Mouse (Mus musculus) kidney, embryonic 14.5 days (tissue): ENCODE data around the gene Tmem44. TPM values are rescaled to one million over a fixed set of nuclear protein-coding genes. Genes with fewer than 3 reads are reported as not detected.

Experiments used
- ATAC-seq: fragments of 200-750 bp; cut with Nextera tagmentation; 2 replicates; pipeline ENCODE4 v1.8.0; 2017; ENCODE audit warnings: moderate number of reproducible peaks, mild to moderate bottlenecking, moderate TSS enrichment, moderate library complexity; ENCODE audit not compliant: low FRiP score, low TSS enrichment
- H3K27ac ChIP-seq: fragments of 300-500 bp; sonication (generic); 2 replicates; pipeline ENCODE4 v1.5.1; 2014; ENCODE audit warnings: low read depth, mild to moderate bottlenecking, low read length, moderate library complexity, mixed read lengths
- H3K27me3 ChIP-seq: fragments of 300-500 bp; sonication (generic); 2 replicates; pipeline ENCODE4 v1.6.1; 2014; ENCODE audit warnings: mild to moderate bottlenecking, low read length; ENCODE audit not compliant: control insufficient read depth, insufficient read depth
- H3K36me3 ChIP-seq: fragments of 300-500 bp; sonication (generic); 2 replicates; pipeline ENCODE4 v1.6.1; 2014; ENCODE audit warnings: low read length, mixed read lengths; ENCODE audit not compliant: control insufficient read depth, insufficient read depth
- H3K4me1 ChIP-seq: fragments of 300-500 bp; sonication (generic); 2 replicates; pipeline ENCODE4 v1.6.1; 2014; ENCODE audit warnings: low read length, mixed read lengths; ENCODE audit not compliant: control insufficient read depth, insufficient read depth
- H3K4me2 ChIP-seq: fragments of 300-500 bp; sonication (generic); replicated peaks from 2 replicates; pipeline ENCODE4 v1.6.1; 2014; ENCODE audit warnings: low read depth, mild to moderate bottlenecking, low read length
- H3K4me3 ChIP-seq: fragments of 300-500 bp; sonication (generic); 2 replicates; pipeline ENCODE4 v1.5.1; 2014; ENCODE audit warnings: mild to moderate bottlenecking, low read length
- H3K9ac ChIP-seq: fragments of 300-500 bp; sonication (generic); 2 replicates; pipeline ENCODE4 v1.6.1; 2014; ENCODE audit warnings: low read depth, mild to moderate bottlenecking, low read length, moderate library complexity
- H3K9me3 ChIP-seq: fragments of 300-500 bp; sonication (generic); 2 replicates; pipeline ENCODE4 v1.6.1; 2016; ENCODE audit warnings: low read length; ENCODE audit not compliant: control insufficient read depth
- WGBS: fragments of 180-500 bp; shearing (Covaris S2); extraction: QIAGEN DNeasy Blood & Tissue Kit; methylation state at CpG from one replicate; pipeline ENCODE4 v1.1.7; 2014; 5-methylcytosine and 5-hydroxymethylcytosine counted together
- polyA plus RNA-seq: library from polyadenylated mRNA; unstranded; fragments of >200 nt; fragmentation: Nextera tagmentation; extraction: Ambion mirVana; gene quantifications from 2 replicates; pipeline ENCODE4 v1.2.1, GENCODE M21; 2014

Gene Tmem44
- polyA plus RNA-seq, 1 experiment from 2014 or later, result 15.1 TPM

- Histone ChIP-seq H3K4me2 (no peak overlapping the region), H3K27me3 (no peaks in the 10 kb centered on the region), H3K4me1 (no peaks in the 10 kb centered on the region), H3K9ac (no peak overlapping the region), H3K4me3 (no peak overlapping the region), H3K36me3 (peaks cover 68% of the 10 kb centered on the region), H3K27ac (no peak overlapping the region), H3K9me3 (peaks cover under 1% of the 10 kb centered on the region; the same call in 1 of the 2 replicates)
- WGBS, result 93% methylated on average over 4 of the region's 4 CpGs
- no peak for ATAC-seq
Measured at GRCm38 (mm10) chr16:30560601-30561000, 10.0 kb upstream of the Tmem44 start.

- Histone ChIP-seq H3K4me3 (no peak overlapping the region), H3K4me1 (no peaks in the 10 kb centered on the region), H3K9ac (no peak overlapping the region), H3K4me2 (no peak overlapping the region), H3K27me3 (no peaks in the 10 kb centered on the region), H3K27ac (no peak overlapping the region), H3K9me3 (peaks cover 8% of the 10 kb centered on the region), H3K36me3 (peaks cover 59% of the 10 kb centered on the region)
- WGBS, result 92% methylated on average over 5 of the region's 5 CpGs
- no peak for ATAC-seq
Measured at GRCm38 (mm10) chr16:30559312-30559992, 8.8 kb upstream of the Tmem44 start.

GRCm38 (mm10) chr16:30554109-30554508 lies 3.5 kb upstream of the Tmem44 start:
- 97% methylated on average over 8 of the region's 8 CpGs for WGBS
- H3K27ac ChIP-seq, result no peak overlapping the region
- H3K27me3 ChIP-seq, result no peaks in the 10 kb centered on the region
- no peak overlapping the region for H3K4me3 ChIP-seq
- H3K36me3 ChIP-seq, result peaks cover 9% of the 10 kb centered on the region; the same call in 1 of the 2 replicates
- H3K9ac ChIP-seq, result no peak overlapping the region
- ATAC-seq, result no peak
- H3K9me3 ChIP-seq, result peaks cover 12% of the 10 kb centered on the region
- peaks cover 11% of the 10 kb centered on the region; the same call in 1 of the 2 replicates for H3K4me1 ChIP-seq
- no peak overlapping the region for H3K4me2 ChIP-seq

GRCm38 (mm10) chr16:30552621-30553338 lies 2.1 kb upstream of the Tmem44 start:
- Histone ChIP-seq H3K4me3 (no peak overlapping the region), H3K4me1 (peaks cover 11% of the 10 kb centered on the region; the same call in 1 of the 2 replicates), H3K4me2 (no peak overlapping the region), H3K36me3 (no peaks in the 10 kb centered on the region), H3K9ac (no peak overlapping the region; the same call in 1 of the 2 replicates), H3K27me3 (no peaks in the 10 kb centered on the region), H3K9me3 (peaks cover 12% of the 10 kb centered on the region), H3K27ac (peak overlapping the region; percentile 80)
- 31% methylated on average over 11 of the region's 11 CpGs for WGBS
- ATAC-seq, result no peak

GRCm38 (mm10) chr16:30549966-30550747 lies 485 bp downstream of the Tmem44 start:
- H3K9ac ChIP-seq, result peak overlapping the region; percentile 94
- H3K4me1 ChIP-seq, result peaks cover 11% of the 10 kb centered on the region; the same call in 1 of the 2 replicates
- H3K4me3 ChIP-seq, result peak overlapping the region; percentile 79
- peak overlapping the region; percentile 85 for H3K4me2 ChIP-seq
- under 1% methylated on average over 63 of the region's 63 CpGs for WGBS
- H3K27ac ChIP-seq, result 0 out of 2 replicates have a peak overlapping the region, but pooled peaks have one; percentile 3
- peaks cover 7% of the 10 kb centered on the region; the same call in 1 of the 2 replicates for H3K36me3 ChIP-seq
- ATAC-seq, result peak; percentile 92
- H3K9me3 ChIP-seq, result peaks cover 7% of the 10 kb centered on the region
- no peaks in the 10 kb centered on the region for H3K27me3 ChIP-seq

GRCm38 (mm10) chr16:30549516-30549915 lies 1.1 kb downstream of the Tmem44 start:
- Histone ChIP-seq H3K4me3 (peak overlapping the region; percentile 79), H3K27ac (no peak overlapping the region), H3K9ac (no peak overlapping the region), H3K4me1 (peaks cover 11% of the 10 kb centered on the region; the same call in 1 of the 2 replicates), H3K27me3 (no peaks in the 10 kb centered on the region), H3K9me3 (peaks cover 4% of the 10 kb centered on the region; the same call in 1 of the 2 replicates), H3K4me2 (peak overlapping the region; percentile 85), H3K36me3 (peaks cover 7% of the 10 kb centered on the region; the same call in 1 of the 2 replicates)
- ATAC-seq, result no peak
- WGBS, result 83% methylated on average over 7 of the region's 7 CpGs

GRCm38 (mm10) chr16:30548291-30548690 lies 2.4 kb downstream of the Tmem44 start:
- H3K27ac ChIP-seq, result no peak overlapping the region
- H3K4me3 ChIP-seq, result no peak overlapping the region
- no peak for ATAC-seq
- peaks cover 11% of the 10 kb centered on the region; the same call in 1 of the 2 replicates for H3K4me1 ChIP-seq
- WGBS, result 88% methylated on average over 5 of the region's 5 CpGs
- H3K9ac ChIP-seq, result no peak overlapping the region
- no peak overlapping the region for H3K4me2 ChIP-seq
- peaks cover 7% of the 10 kb centered on the region; the same call in 1 of the 2 replicates for H3K36me3 ChIP-seq
- H3K9me3 ChIP-seq, result no peaks in the 10 kb centered on the region
- no peaks in the 10 kb centered on the region for H3K27me3 ChIP-seq

GRCm38 (mm10) chr16:30544693-30545092 lies 5.9 kb downstream of the Tmem44 start:
- H3K9me3 ChIP-seq, result no peaks in the 10 kb centered on the region

More at GRCm38 (mm10) chr16:30544693-30545092, 5.9 kb downstream of the Tmem44 start:
- H3K4me3 ChIP-seq, result no peak overlapping the region
- no peak for ATAC-seq
- H3K27ac ChIP-seq, result no peak overlapping the region
- peaks cover 9% of the 10 kb centered on the region; the same call in 1 of the 2 replicates for H3K4me1 ChIP-seq
- no peaks in the 10 kb centered on the region for H3K27me3 ChIP-seq
- WGBS, result 84% methylated on average over 4 of the region's 4 CpGs
- H3K36me3 ChIP-seq, result peaks cover 15% of the 10 kb centered on the region
- H3K4me2 ChIP-seq, result no peak overlapping the region
- no peak overlapping the region for H3K9ac ChIP-seq
